Mouse (Mus musculus) cerebellum, adult (tissue): ENCODE measurements around the gene Pcnx.
"Not testable (repeated sequence)": the region's sequence is repeated elsewhere in the genome, so short reads cannot be mapped to it uniquely, and the experiment has no call there.

Experiments used
- ATAC-seq: cut with Nextera tagmentation; 2 replicates; pipeline ENCODE4 v1.9.2; 2017; ENCODE audit warnings: mild to moderate bottlenecking, moderate library complexity, mixed read lengths; ENCODE audit not compliant: insufficient number of reproducible peaks, low FRiP score, low TSS enrichment

Gene Pcnx

GRCm38 (mm10) chr12:82033973-82034372 lies 174.2 kb downstream of the Pcnx start:
- not testable (repeated sequence) for ATAC-seq

GRCm38 (mm10) chr12:82044078-82044477 lies 184.3 kb downstream of the Pcnx start:
- ATAC-seq: 0 out of 2 replicates have a peak, but pooled peaks have one; percentile 36
